Mouse (Mus musculus) midbrain, postnatal 0 days (tissue): Measurements from ENCODE around the gene Vmn1r184. TPM values are rescaled to one million over a fixed set of nuclear protein-coding genes. Genes with fewer than 3 reads are reported as not detected.
"Not testable (repeated sequence)": the region's sequence is repeated elsewhere in the genome, so short reads cannot be mapped to it uniquely, and the experiment has no call there.

Source experiments
- ATAC-seq: fragments of 200-750 bp; cut with Nextera tagmentation; 2 replicates; pipeline ENCODE4 v1.8.0; 2017; ENCODE audit warnings: moderate number of reproducible peaks, mild to moderate bottlenecking, moderate TSS enrichment, moderate library complexity; ENCODE audit not compliant: low FRiP score
- DNase-seq: peaks from one replicate; pipeline ENCODE4 v3.0.0-alpha.2; 2015; ENCODE audit warnings: low spot score
- H3K27ac ChIP-seq: fragments of 300-500 bp; sonication (generic); 2 replicates; pipeline ENCODE4 v1.5.1; 2014; ENCODE audit warnings: low read depth, mild to moderate bottlenecking, low read length, mixed read lengths
- H3K27me3 ChIP-seq: fragments of 300-500 bp; sonication (generic); 2 replicates; pipeline ENCODE4 v1.6.1; 2014; ENCODE audit warnings: low read length, control low read depth, mixed read lengths; ENCODE audit not compliant: insufficient read depth
- H3K36me3 ChIP-seq: fragments of 300-500 bp; sonication (generic); 2 replicates; pipeline ENCODE4 v1.6.1; 2014; ENCODE audit warnings: low read length, control low read depth, mixed read lengths; ENCODE audit not compliant: insufficient read depth
- H3K4me1 ChIP-seq: fragments of 300-500 bp; sonication (generic); 2 replicates; pipeline ENCODE4 v1.6.1; 2014; ENCODE audit warnings: mild to moderate bottlenecking, control low read depth, antibody characterized with exemption, low read length, mixed read lengths; ENCODE audit not compliant: insufficient read depth
- H3K4me2 ChIP-seq: fragments of 300-500 bp; sonication (generic); 2 replicates; pipeline ENCODE4 v1.6.1; 2014; ENCODE audit warnings: low read depth, mild to moderate bottlenecking, low read length, mixed read lengths; ENCODE audit not compliant: poor library complexity, severe bottlenecking
- H3K4me3 ChIP-seq: fragments of 300-500 bp; sonication (generic); 2 replicates; pipeline ENCODE4 v1.5.1; 2014; ENCODE audit warnings: low read depth, mild to moderate bottlenecking, low read length, moderate library complexity
- H3K9ac ChIP-seq: fragments of 300-500 bp; sonication (generic); replicated peaks from 2 replicates; pipeline ENCODE4 v1.6.1; 2014; ENCODE audit warnings: mild to moderate bottlenecking, low read length, moderate library complexity, mixed read lengths; ENCODE audit not compliant: poor library complexity, severe bottlenecking
- H3K9me3 ChIP-seq: fragments of 300-500 bp; sonication (generic); 2 replicates; pipeline ENCODE4 v1.6.1; 2016; ENCODE audit warnings: low read length, control low read depth
- WGBS: fragments of 180-500 bp; shearing (Covaris S2); extraction: QIAGEN DNeasy Blood & Tissue Kit; methylation state at CpG from one replicate; pipeline ENCODE4 v1.1.7; 2014; 5-methylcytosine and 5-hydroxymethylcytosine counted together
- polyA plus RNA-seq: library from polyadenylated mRNA; unstranded; fragments of >200 nt; fragmentation: Nextera tagmentation; extraction: Ambion mirVana; gene quantifications from 2 replicates; pipeline ENCODE4 v1.2.1, GENCODE M21; 2015
- total RNA-seq: library from RNA; depleted of rRNA; stranded (reverse); fragments of >200 nt; gene quantifications from 2 replicates; pipeline ENCODE4 v1.2.3, GENCODE M21; 2014; rRNA removed

Vmn1r184 gene
- total RNA-seq, result not detected in 2 replicates
- not detected in 2 replicates for polyA plus RNA-seq

DNA sequence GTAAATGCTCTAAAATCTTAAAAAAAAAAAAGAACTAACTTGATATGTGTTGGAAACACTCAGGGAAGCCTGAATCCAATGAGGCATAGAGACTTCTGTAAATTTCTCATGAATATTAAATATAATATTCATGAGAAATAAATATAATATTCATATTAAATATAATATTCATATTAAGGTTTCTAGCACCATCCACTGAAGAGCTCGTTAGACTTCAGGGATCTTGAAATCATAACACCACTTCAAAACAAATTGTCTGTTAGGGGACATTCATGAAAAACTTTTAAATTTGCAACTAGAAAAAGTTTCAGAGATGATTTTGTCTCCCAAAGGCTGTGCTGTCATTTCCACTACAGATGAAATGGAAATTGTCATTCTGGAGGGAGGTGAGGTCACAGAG lies at the start of gene Vmn1r184:
Gene Vmn1r184 (plus strand): TSS at position 301 of the 400 bp plus-strand sequence.
- H3K36me3 ChIP-seq, H3K4me3 ChIP-seq, ATAC-seq, H3K4me1 ChIP-seq, DNase-seq, H3K9me3 ChIP-seq, H3K27ac ChIP-seq, H3K4me2 ChIP-seq, H3K9ac ChIP-seq, H3K27me3 ChIP-seq: not testable (repeated sequence)
- 80% methylated on average over 1 of the region's 1 CpGs for WGBS

DNA sequence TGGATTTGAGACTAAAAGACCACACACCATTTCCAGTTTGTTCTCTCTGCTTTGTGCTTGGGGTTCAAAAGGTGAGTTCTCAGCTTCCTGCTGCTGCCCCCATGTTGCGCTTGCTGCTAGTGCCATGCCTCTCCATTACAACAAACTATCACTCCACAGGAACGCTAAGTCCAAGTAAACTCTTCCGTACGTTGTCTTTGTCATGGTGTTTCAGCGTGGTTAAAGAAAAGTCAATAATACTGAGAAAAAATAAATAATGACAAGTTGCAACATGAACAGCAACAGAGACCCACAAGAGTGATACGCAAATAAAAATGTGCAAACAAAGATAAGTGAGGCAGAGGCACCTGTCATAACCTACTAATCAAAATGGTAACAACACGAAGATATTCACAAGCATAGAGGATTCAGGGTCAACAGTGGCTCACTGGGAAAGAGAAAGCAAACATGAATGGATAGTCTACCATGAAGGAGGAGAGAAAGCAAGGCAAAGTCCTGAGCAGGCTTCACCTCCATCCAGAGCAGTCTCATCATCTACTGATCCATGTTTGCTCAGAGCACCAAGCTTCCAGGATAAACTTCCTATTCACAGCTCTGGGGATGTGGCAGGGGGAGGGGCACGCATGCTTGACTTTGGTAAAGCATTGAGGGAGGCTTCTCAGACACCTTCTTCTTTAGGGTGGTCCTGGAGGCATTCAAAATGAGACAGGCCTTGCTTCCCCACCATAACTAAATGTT lies 43.5 kb downstream of the Vmn1r184 start:
- 73% methylated on average over 8 of the region's 8 CpGs for WGBS
- not testable (repeated sequence) for H3K4me3 ChIP-seq, H3K9me3 ChIP-seq, ATAC-seq, H3K36me3 ChIP-seq, H3K9ac ChIP-seq, H3K4me2 ChIP-seq, H3K27ac ChIP-seq, DNase-seq, H3K4me1 ChIP-seq, H3K27me3 ChIP-seq

DNA sequence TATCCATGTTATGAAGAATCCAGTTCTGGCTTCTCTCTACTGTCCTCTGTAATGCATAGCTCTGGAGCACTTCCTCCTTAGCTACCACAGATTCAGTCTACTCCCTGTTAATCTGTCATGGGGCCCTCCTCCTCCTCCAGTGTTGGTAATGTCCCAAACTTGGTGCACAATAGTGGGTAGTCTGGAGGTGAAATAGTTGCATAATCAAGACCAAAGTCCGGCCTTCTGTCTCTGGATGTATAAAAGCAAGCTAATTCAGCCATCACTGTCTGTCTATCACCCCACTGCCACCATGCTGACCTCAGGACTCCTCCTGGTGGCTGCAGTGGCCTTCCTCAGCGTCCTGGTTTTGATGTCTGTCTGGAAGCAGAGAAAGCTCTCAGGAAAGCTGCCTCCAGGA lies 46.8 kb downstream of the Vmn1r184 start, which contains the start of gene Cyp2a4:
Gene Cyp2a4 (plus strand): TSS at position 244 of the 400 bp plus-strand sequence.
- H3K27me3 ChIP-seq, H3K9me3 ChIP-seq, H3K4me1 ChIP-seq, ATAC-seq, H3K9ac ChIP-seq, H3K4me2 ChIP-seq, H3K4me3 ChIP-seq, DNase-seq, H3K27ac ChIP-seq, H3K36me3 ChIP-seq: not testable (repeated sequence)
- 66% methylated on average over 2 of the region's 2 CpGs for WGBS

DNA sequence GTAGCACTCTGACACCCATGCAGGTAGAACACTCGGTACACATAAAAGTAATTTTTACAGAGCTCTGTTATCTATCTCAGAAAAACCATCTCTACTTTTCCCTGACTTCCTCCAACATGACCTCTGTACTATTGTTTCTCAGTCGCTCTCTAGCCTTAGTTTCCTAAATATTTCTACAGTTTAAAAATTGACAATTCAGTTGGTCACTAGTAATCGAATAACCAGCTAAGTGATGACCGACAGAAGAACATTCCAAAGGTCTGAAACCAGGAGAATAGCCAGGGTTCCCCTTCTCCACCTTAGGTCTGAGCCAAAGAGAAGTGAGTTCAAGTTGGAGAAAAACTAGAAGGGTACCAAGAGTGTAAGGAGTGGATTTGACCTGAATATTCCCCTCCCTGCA lies 51.7 kb downstream of the Vmn1r184 start:
- DNase-seq, H3K27me3 ChIP-seq, H3K27ac ChIP-seq, H3K4me3 ChIP-seq, H3K4me2 ChIP-seq, H3K9ac ChIP-seq, H3K9me3 ChIP-seq, ATAC-seq, H3K36me3 ChIP-seq, H3K4me1 ChIP-seq: not testable (repeated sequence)
- 83% methylated on average over 4 of the region's 4 CpGs for WGBS

DNA sequence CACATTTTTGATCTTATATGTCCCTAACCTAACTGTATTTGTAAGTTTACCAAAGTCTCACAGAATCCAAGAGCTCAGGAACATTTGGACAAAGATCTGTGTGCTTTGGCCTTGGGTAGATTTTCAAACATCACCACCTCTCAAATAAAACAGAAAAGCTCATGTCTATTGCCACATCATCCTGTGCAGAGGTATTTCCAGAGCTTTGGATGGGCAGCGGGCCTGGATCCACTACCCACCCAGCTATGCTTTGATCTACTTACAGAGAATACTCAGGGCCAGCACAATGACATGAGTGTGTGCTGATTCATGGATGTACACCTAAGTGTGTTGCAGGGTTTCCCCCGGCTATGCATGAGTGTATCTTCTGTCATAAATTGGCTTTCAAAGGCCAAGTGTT lies 55.1 kb downstream of the Vmn1r184 start:
- not testable (repeated sequence) for H3K4me2 ChIP-seq, H3K27me3 ChIP-seq, H3K4me1 ChIP-seq, H3K9ac ChIP-seq, H3K4me3 ChIP-seq, ATAC-seq, H3K9me3 ChIP-seq, H3K27ac ChIP-seq, DNase-seq, H3K36me3 ChIP-seq
- 84% methylated on average over 2 of the region's 2 CpGs for WGBS

DNA sequence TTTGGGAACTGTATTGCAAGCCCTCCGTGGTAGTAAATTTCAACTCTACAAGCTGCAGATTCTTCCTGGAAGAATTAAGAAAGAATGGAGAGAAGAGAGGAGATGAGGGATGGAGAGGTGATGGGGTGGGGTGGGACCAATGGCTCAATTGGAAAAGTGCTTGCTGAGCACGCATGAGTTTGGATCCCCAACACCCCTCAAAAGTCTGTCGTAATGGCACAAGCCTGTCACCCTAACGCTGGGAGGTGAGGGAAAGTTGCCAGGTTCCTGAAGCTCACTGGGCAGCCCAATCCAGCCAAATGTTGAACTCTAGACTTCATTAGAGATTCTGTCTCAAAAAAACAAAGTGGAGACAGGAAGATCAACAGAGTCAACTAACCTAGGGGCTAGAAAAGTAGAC lies 55.7 kb downstream of the Vmn1r184 start:
- H3K27me3 ChIP-seq, H3K4me1 ChIP-seq, H3K9me3 ChIP-seq, H3K4me3 ChIP-seq, H3K36me3 ChIP-seq, H3K27ac ChIP-seq, ATAC-seq, DNase-seq, H3K9ac ChIP-seq, H3K4me2 ChIP-seq: not testable (repeated sequence)
- WGBS, result 81% methylated on average over 4 of the region's 4 CpGs

Other genes starting within 250 kb of the Vmn1r184 start
- gene Cyp2b13, start 198.8 kb upstream of the Vmn1r184 start, total RNA-seq, result not detected in 2 replicates
- gene Cyp2b13, start 198.8 kb upstream of the Vmn1r184 start, polyA plus RNA-seq, result not detected in 2 replicates
- gene Cyp2b9, start 86.9 kb upstream of the Vmn1r184 start, total RNA-seq, result not detected in 2 replicates
- not detected in 2 replicates for gene Cyp2b9, start 86.9 kb upstream of the Vmn1r184 start, polyA plus RNA-seq
- not detected in 2 replicates for gene Cyp2a4, start 46.8 kb downstream of the Vmn1r184 start, total RNA-seq
- not detected in 2 replicates for gene Cyp2a4, start 46.8 kb downstream of the Vmn1r184 start, polyA plus RNA-seq
- gene Nlrp9c, start 143.4 kb downstream of the Vmn1r184 start, total RNA-seq, result not detected in 2 replicates
- not detected in 2 replicates for gene Nlrp9c, start 143.4 kb downstream of the Vmn1r184 start, polyA plus RNA-seq
- gene Nlrp4a, start 174.8 kb downstream of the Vmn1r184 start, total RNA-seq, result not detected in 2 replicates
- not detected in 2 replicates for gene Nlrp4a, start 174.8 kb downstream of the Vmn1r184 start, polyA plus RNA-seq